Mouse (Mus musculus) heart, postnatal 10 days (tissue): ENCODE data around the gene Serpinb6c. TPM values are rescaled to one million over a fixed set of nuclear protein-coding genes. Genes with fewer than 3 reads are reported as not detected.

ENCODE experiments used
- total RNA-seq, 2 experiments: library from RNA; stranded (reverse); gene quantifications; 2 replicates each; pipeline ENCODE4 v1.2.3; 2021

Serpinb6c gene
- total RNA-seq, 2 experiments from 2014 or later, result 0.19 TPM; not detected in 1

Other genes with a start within 250 kb of the Serpinb6c start
- not detected for gene Serpinb6d, start 244.3 kb downstream of the Serpinb6c start, total RNA-seq
- not detected for gene Serpinb6e, start 62.3 kb downstream of the Serpinb6c start, total RNA-seq
- 10 to 100 TPM; 24.2 to 26.3 TPM for gene Nqo2, start 59.0 kb upstream of the Serpinb6c start, total RNA-seq
- 10 to 100 TPM; 12.9 to 13.5 TPM for gene Ripk1, start 96.7 kb upstream of the Serpinb6c start, total RNA-seq
- 100 to 1,000 TPM; 113 TPM for gene Serpinb6a, start 97.1 kb upstream of the Serpinb6c start, total RNA-seq
- gene Bphl, start 131.9 kb upstream of the Serpinb6c start, total RNA-seq, result 10 to 100 TPM; 30.4 to 33.8 TPM
- 100 to 1,000 TPM; 114 to 117 TPM for gene Tubb2a, start 172.3 kb upstream of the Serpinb6c start, total RNA-seq
- gene Tubb2b, start 224.8 kb upstream of the Serpinb6c start, total RNA-seq, result 10 to 100 TPM; 22.7 to 27.2 TPM